Mouse (Mus musculus) macrophage (primary cell): ENCODE data around the gene Cracr2b. TPM values are rescaled to one million over a fixed set of nuclear protein-coding genes. Genes with fewer than 3 reads are reported as not detected.

Experiments
- polyA plus RNA-seq: library from polyadenylated mRNA; stranded (reverse); fragments of 250-400 nt; gene quantifications from 3 replicates; pipeline ENCODE4 v1.2.4, GENCODE M21; 2018; ENCODE audit warnings: inconsistent platforms

The Cracr2b gene
- polyA plus RNA-seq, 1 experiment from 2014 or later = 22.0 TPM

Other genes starting within 250 kb of the Cracr2b start
- not detected in 3 replicates for gene Lmntd2, start 247.0 kb upstream of the Cracr2b start, polyA plus RNA-seq
- 0.60 to 3.0 TPM (median 2.4 TPM) in 3 replicates for gene Rassf7, start 245.2 kb upstream of the Cracr2b start, polyA plus RNA-seq
- gene Phrf1, start 232.3 kb upstream of the Cracr2b start, polyA plus RNA-seq = 36.7 to 44.4 TPM (median 42.6 TPM) in 3 replicates
- gene Irf7, start 194.6 kb upstream of the Cracr2b start, polyA plus RNA-seq = 119 to 344 TPM (median 190 TPM) in 3 replicates
- gene Cdhr5, start 184.3 kb upstream of the Cracr2b start, polyA plus RNA-seq = not detected in 3 replicates
- gene Sct, start 182.0 kb upstream of the Cracr2b start, polyA plus RNA-seq = not detected in 3 replicates
- gene Drd4, start 169.1 kb upstream of the Cracr2b start, polyA plus RNA-seq = 0.09 TPM in 1 of 3 replicates, not detected in the others
- 14.6 to 16.7 TPM (median 16.5 TPM) in 3 replicates for gene Deaf1, start 133.4 kb upstream of the Cracr2b start, polyA plus RNA-seq
- 10.2 to 25.3 TPM (median 18.7 TPM) in 3 replicates for gene Tmem80, start 133.4 kb upstream of the Cracr2b start, polyA plus RNA-seq
- not detected in 3 replicates for gene Eps8l2, start 122.2 kb upstream of the Cracr2b start, polyA plus RNA-seq
- gene Taldo1, start 68.9 kb upstream of the Cracr2b start, polyA plus RNA-seq = 238 to 467 TPM (median 415 TPM) in 3 replicates
- gene Gatd1, start 47.0 kb upstream of the Cracr2b start, polyA plus RNA-seq = 8.0 to 25.6 TPM (median 17.6 TPM) in 3 replicates
- not detected in 3 replicates for gene Cend1, start 31.6 kb upstream of the Cracr2b start, polyA plus RNA-seq
- 12.7 to 36.5 TPM (median 27.8 TPM) in 3 replicates for gene Slc25a22, start 23.2 kb upstream of the Cracr2b start, polyA plus RNA-seq
- 1.5 to 4.4 TPM (median 1.7 TPM) in 3 replicates for gene Pidd1, start 17.1 kb upstream of the Cracr2b start, polyA plus RNA-seq
- gene Rplp2, start 13.7 kb upstream of the Cracr2b start, polyA plus RNA-seq = 766 to 855 TPM (median 779 TPM) in 3 replicates
- 36.1 to 135 TPM (median 74.0 TPM) in 3 replicates for gene Pnpla2, start 5.9 kb upstream of the Cracr2b start, polyA plus RNA-seq
- gene Cd151, start 6.3 kb downstream of the Cracr2b start, polyA plus RNA-seq = 58.4 to 83.6 TPM (median 60.3 TPM) in 3 replicates
- gene Polr2l, start 14.0 kb downstream of the Cracr2b start, polyA plus RNA-seq = 8.3 to 22.8 TPM (median 12.8 TPM) in 3 replicates
- 48.8 to 142 TPM (median 129 TPM) in 3 replicates for gene Tspan4, start 14.1 kb downstream of the Cracr2b start, polyA plus RNA-seq
- gene Chid1, start 78.8 kb downstream of the Cracr2b start, polyA plus RNA-seq = 23.1 to 31.1 TPM (median 25.0 TPM) in 3 replicates
- 86.4 to 118 TPM (median 89.9 TPM) in 3 replicates for gene Ap2a2, start 101.1 kb downstream of the Cracr2b start, polyA plus RNA-seq
- 0.04 to 0.07 TPM in 2 of 3 replicates, not detected in the other for gene Muc6, start 194.2 kb downstream of the Cracr2b start, polyA plus RNA-seq
- 0.07 to 0.14 TPM in 2 of 3 replicates, not detected in the other for gene Muc2, start 229.2 kb downstream of the Cracr2b start, polyA plus RNA-seq